Mouse (Mus musculus): ENCODE results near the gene Id1. TPM values are rescaled to one million over a fixed set of nuclear protein-coding genes. Genes with fewer than 3 reads are reported as not detected.

Gene Id1
- polyA plus RNA-seq (2012; rRNA removed), result 133 and 168 TPM in 2 replicates

GRCm38 (mm10) chr2:152736090-152736601 lies at the start of gene Id1:
Id1 (plus strand) TSS chr2:152736251.

GRCm38 (mm10) chr2:152686806-152687267 lies 49.2 kb upstream of the Id1 start, which contains the start of gene Mcts2:
Mcts2 (plus strand) TSS chr2:152687035.

GRCm38 (mm10) chr2:152753944-152754711 lies 18.1 kb downstream of the Id1 start, which contains the start of gene Cox4i2:
Cox4i2 (plus strand) TSS chr2:152754173.

Other genes with a start within 250 kb of the Id1 start
- not detected in 2 replicates for gene Defb22, start 246.1 kb upstream of the Id1 start, polyA plus RNA-seq (2012; rRNA removed)
- gene Defb26, start 224.6 kb upstream of the Id1 start, polyA plus RNA-seq (2012; rRNA removed), result not detected in 2 replicates
- gene Defb28, start 218.0 kb upstream of the Id1 start, polyA plus RNA-seq (2012; rRNA removed), result not detected in 2 replicates
- gene Defb29, start 196.2 kb upstream of the Id1 start, polyA plus RNA-seq (2012; rRNA removed), result not detected in 2 replicates
- not detected in 2 replicates for gene Gm17416, start 166.9 kb upstream of the Id1 start, polyA plus RNA-seq (2012; rRNA removed)
- gene Defb21, start 163.5 kb upstream of the Id1 start, polyA plus RNA-seq (2012; rRNA removed), result not detected in 2 replicates
- not detected in 2 replicates for gene Defb19, start 155.9 kb upstream of the Id1 start, polyA plus RNA-seq (2012; rRNA removed)
- gene Defb45, start 136.9 kb upstream of the Id1 start, polyA plus RNA-seq (2012; rRNA removed), result not detected in 2 replicates
- gene Defb36, start 131.9 kb upstream of the Id1 start, polyA plus RNA-seq (2012; rRNA removed), result not detected in 2 replicates
- not detected in 2 replicates for gene Defb25, start 113.2 kb upstream of the Id1 start, polyA plus RNA-seq (2012; rRNA removed)
- 0.41 and 0.84 TPM in 2 replicates for gene Rem1, start 109.3 kb upstream of the Id1 start, polyA plus RNA-seq (2012; rRNA removed)
- 172 and 175 TPM in 2 replicates for gene H13, start 66.8 kb upstream of the Id1 start, polyA plus RNA-seq (2012; rRNA removed)
- 25.2 and 27.7 TPM in 2 replicates for gene Mcts2, start 49.2 kb upstream of the Id1 start, polyA plus RNA-seq (2012; rRNA removed)
- 3.8 and 5.3 TPM in 2 replicates for gene Cox4i2, start 17.9 kb downstream of the Id1 start, polyA plus RNA-seq (2012; rRNA removed)
- 93.5 and 103 TPM in 2 replicates for gene Bcl2l1, start 95.5 kb downstream of the Id1 start, polyA plus RNA-seq (2012; rRNA removed)
- 31.7 and 43.4 TPM in 2 replicates for gene Tpx2, start 111.7 kb downstream of the Id1 start, polyA plus RNA-seq (2012; rRNA removed)
- gene Mylk2, start 175.1 kb downstream of the Id1 start, polyA plus RNA-seq (2012; rRNA removed), result 0.13 TPM in 1 of 2 replicates, not detected in the other
- 3.0 and 3.1 TPM in 2 replicates for gene Foxs1, start 197.0 kb downstream of the Id1 start, polyA plus RNA-seq (2012; rRNA removed)
- 19.2 and 19.9 TPM in 2 replicates for gene Dusp15, start 215.4 kb downstream of the Id1 start, polyA plus RNA-seq (2012; rRNA removed)
- 4.9 and 5.0 TPM in 2 replicates for gene Ttll9, start 226.2 kb downstream of the Id1 start, polyA plus RNA-seq (2012; rRNA removed)

Measured in central nervous system, embryonic 14 days (tissue).